Mouse (Mus musculus) heart, postnatal 0 days (tissue): ENCODE data around the gene Adat3.

Experiments used
- CTCF ChIP-seq: IDR thresholded peaks from 2 replicates; pipeline ENCODE4 v1.5.1; 2016; ENCODE audit warnings: antibody characterized with exemption, control low read depth, low read depth
- EP300 ChIP-seq: IDR thresholded peaks from 2 replicates; pipeline ENCODE4 v1.6.1; 2016; ENCODE audit warnings: antibody characterized with exemption, low read depth

DNA sequence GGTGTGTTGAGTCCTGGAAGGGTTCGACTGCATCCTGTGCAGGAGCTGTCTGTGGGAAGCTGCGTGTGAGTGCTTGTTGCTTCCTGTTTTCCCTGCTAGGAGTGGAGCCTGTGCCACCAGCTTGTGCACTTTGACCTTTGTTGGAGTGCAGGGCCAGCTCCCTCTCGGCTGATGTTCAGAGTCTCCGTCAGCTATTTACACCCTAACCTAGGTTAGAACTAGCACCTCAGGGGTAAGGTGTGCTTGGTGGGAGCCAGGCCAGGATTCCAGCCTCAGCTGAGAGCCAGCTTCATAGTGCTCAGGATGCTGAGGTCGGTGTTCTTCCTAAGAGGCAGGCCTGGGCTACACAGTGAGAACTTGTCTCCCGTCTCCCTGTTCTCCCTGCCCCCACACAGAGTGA is 32.7 kb downstream of the Adat3 start:
- TF ChIP-seq EP300 (no peak), CTCF (no peak)
